Mouse (Mus musculus) thymus, postnatal 14 days (tissue): Measurements from ENCODE around the gene Flnc.
"Not testable (repeated sequence)": the region's sequence is repeated elsewhere in the genome, so short reads cannot be mapped to it uniquely, and the experiment has no call there.

Source experiments
- DNase-seq: peaks from one replicate; pipeline ENCODE4 v3.0.0; 2021

Flnc gene

GRCm38 (mm10) chr6:29433038-29433803 is at the start of gene Flnc:
Flnc (plus strand) TSS chr6:29433256.
- DNase-seq: no peak

- peak; percentile 14 for DNase-seq
Measured at GRCm38 (mm10) chr6:29388052-29388518, 45.0 kb upstream of the Flnc start, which contains the start of gene Opn1sw. Opn1sw (minus strand) TSS chr6:29388468.

- no peak for DNase-seq
Measured at GRCm38 (mm10) chr6:29388606-29389080, 44.4 kb upstream of the Flnc start.

- no peak for DNase-seq
Measured at GRCm38 (mm10) chr6:29389425-29389824, 43.6 kb upstream of the Flnc start.

- not testable (repeated sequence) for DNase-seq
Measured at GRCm38 (mm10) chr6:29390500-29390899, 42.6 kb upstream of the Flnc start.

- not testable (repeated sequence) for DNase-seq
Measured at GRCm38 (mm10) chr6:29391241-29391640, 41.8 kb upstream of the Flnc start.

- DNase-seq: no peak
Measured at GRCm38 (mm10) chr6:29391802-29392201, 41.3 kb upstream of the Flnc start.

- DNase-seq: no peak
Measured at GRCm38 (mm10) chr6:29394286-29394685, 38.8 kb upstream of the Flnc start.

GRCm38 (mm10) chr6:29395910-29396713 is 36.9 kb upstream of the Flnc start, which contains the start of gene Ccdc136:
Ccdc136 (plus strand) TSS chr6:29396309.
- DNase-seq: peak; percentile 33

- DNase-seq: no peak
Measured at GRCm38 (mm10) chr6:29396714-29397540, 36.1 kb upstream of the Flnc start.

- no peak for DNase-seq
Measured at GRCm38 (mm10) chr6:29397575-29397974, 35.5 kb upstream of the Flnc start.

- no peak for DNase-seq
Measured at GRCm38 (mm10) chr6:29399851-29400250, 33.2 kb upstream of the Flnc start.

GRCm38 (mm10) chr6:29402693-29403342 is 30.2 kb upstream of the Flnc start:
- peak; percentile 32 for DNase-seq

GRCm38 (mm10) chr6:29406412-29406811 is 26.6 kb upstream of the Flnc start:
- DNase-seq: no peak

- peak; percentile 48 for DNase-seq
Measured at GRCm38 (mm10) chr6:29415446-29415845, 17.6 kb upstream of the Flnc start.

GRCm38 (mm10) chr6:29420596-29420995 is 12.5 kb upstream of the Flnc start:
- no peak for DNase-seq

- DNase-seq: no peak
Measured at GRCm38 (mm10) chr6:29425118-29425517, 7.9 kb upstream of the Flnc start.

GRCm38 (mm10) chr6:29426331-29426730 is 6.7 kb upstream of the Flnc start:
- DNase-seq: no peak

GRCm38 (mm10) chr6:29428171-29428570 is 4.9 kb upstream of the Flnc start:
- no peak for DNase-seq

GRCm38 (mm10) chr6:29430681-29431420 is 2.2 kb upstream of the Flnc start:
- no peak for DNase-seq

GRCm38 (mm10) chr6:29431473-29431872 is 1.6 kb upstream of the Flnc start:
- no peak for DNase-seq
